Mouse (Mus musculus) testis, adult 2 months (tissue): ENCODE measurements at regions not wholly inside any gene's neighbourhood (a gene's known extent, or its start where the extent isn't known, plus 50 kb on each side); places are given as distances from the start of the nearest gene placed in this dataset.

Experiments used
- CTCF ChIP-seq: fragments of 200-500 bp; IDR thresholded peaks from 2 replicates; pipeline ENCODE4 v1.5.1; 2012; ENCODE audit warnings: low read depth, mild to moderate bottlenecking, inconsistent platforms, low read length, moderate library complexity; ENCODE audit not compliant: control insufficient read depth, insufficient read depth, insufficient replicate concordance
- POLR2A ChIP-seq: fragments of 200-500 bp; IDR thresholded peaks from 2 replicates; pipeline ENCODE4 v1.6.1; 2012; ENCODE audit warnings: low read depth, mild to moderate bottlenecking, inconsistent platforms, low read length, moderate library complexity; ENCODE audit not compliant: control insufficient read depth

DNA sequence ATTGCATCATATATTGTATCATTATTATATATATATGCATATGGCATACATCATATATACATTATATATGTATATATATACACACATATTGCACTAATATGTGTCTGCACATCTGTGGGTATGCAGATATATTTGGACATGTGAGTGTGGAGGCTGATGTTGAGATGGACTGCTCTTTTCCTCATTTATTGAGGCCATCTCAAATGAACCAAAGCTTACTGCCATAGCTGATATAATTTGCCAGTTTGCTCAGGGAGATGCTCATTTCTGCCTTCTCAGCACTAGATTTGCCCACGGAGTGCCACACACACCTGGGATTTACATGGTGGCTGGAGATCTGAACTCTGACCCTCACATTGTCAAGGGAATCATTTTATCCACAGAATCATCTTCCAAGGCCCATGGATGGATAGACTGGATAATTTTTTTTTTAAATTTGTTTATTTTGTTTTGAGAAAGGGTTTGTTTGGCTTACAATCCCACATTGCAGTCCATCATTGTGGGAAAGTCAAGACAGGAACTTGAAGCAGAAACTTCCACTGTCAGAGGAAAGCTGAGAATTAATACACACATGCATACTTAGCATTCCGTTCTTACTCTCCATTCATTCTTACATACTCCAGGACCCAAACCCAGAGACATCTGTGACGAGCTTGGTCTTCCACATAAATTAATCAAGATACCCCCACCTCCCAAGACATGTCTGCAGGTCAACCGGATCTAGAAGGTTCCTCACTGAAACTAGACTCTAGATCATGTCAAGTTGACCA is 77.9 kb upstream of the Cwc22 start:
- no peak for TF ChIP-seq POLR2A
- TF ChIP-seq CTCF, result no peak
